Mouse (Mus musculus): ENCODE measurements at regions not wholly inside any gene's neighbourhood (a gene's known extent, or its start where the extent isn't known, plus 50 kb on each side); places are given as distances from the start of the nearest gene placed in this dataset.

GRCm38 (mm10) chr3:10697698-10698452, 362.4 kb upstream of the Gm38303 start:
- no peak overlapping the region for H3K9ac ChIP-seq
- WGBS = 82% methylated on average over 7 of the region's 7 CpGs
- H3K27ac ChIP-seq = no peak overlapping the region
- no peaks in the 10 kb centered on the region for H3K36me3 ChIP-seq
- no peaks in the 10 kb centered on the region for H3K27me3 ChIP-seq
- H3K4me2 ChIP-seq (replicated peaks) = no peak overlapping the region
- H3K9me3 ChIP-seq (replicated peaks) = no peaks in the 10 kb centered on the region
- ATAC-seq (ENCODE audit: low FRiP score) = no peak
- no peak overlapping the region for H3K4me3 ChIP-seq
- H3K4me1 ChIP-seq = no peaks in the 10 kb centered on the region

GRCm38 (mm10) chr3:10685501-10685951, 350.0 kb upstream of the Gm38303 start:
- no peaks in the 10 kb centered on the region for H3K36me3 ChIP-seq
- H3K4me2 ChIP-seq (replicated peaks) = no peak overlapping the region
- no peaks in the 10 kb centered on the region for H3K9me3 ChIP-seq (replicated peaks)
- H3K4me1 ChIP-seq = no peaks in the 10 kb centered on the region
- ATAC-seq (ENCODE audit: low FRiP score) = peak; percentile 50; the same call in 1 of the 2 replicates
- no peak overlapping the region for H3K4me3 ChIP-seq
- no peak overlapping the region for H3K9ac ChIP-seq
- H3K27ac ChIP-seq = no peak overlapping the region
- WGBS = 58% methylated on average over 4 of the region's 4 CpGs
- H3K27me3 ChIP-seq = no peaks in the 10 kb centered on the region

DNA sequence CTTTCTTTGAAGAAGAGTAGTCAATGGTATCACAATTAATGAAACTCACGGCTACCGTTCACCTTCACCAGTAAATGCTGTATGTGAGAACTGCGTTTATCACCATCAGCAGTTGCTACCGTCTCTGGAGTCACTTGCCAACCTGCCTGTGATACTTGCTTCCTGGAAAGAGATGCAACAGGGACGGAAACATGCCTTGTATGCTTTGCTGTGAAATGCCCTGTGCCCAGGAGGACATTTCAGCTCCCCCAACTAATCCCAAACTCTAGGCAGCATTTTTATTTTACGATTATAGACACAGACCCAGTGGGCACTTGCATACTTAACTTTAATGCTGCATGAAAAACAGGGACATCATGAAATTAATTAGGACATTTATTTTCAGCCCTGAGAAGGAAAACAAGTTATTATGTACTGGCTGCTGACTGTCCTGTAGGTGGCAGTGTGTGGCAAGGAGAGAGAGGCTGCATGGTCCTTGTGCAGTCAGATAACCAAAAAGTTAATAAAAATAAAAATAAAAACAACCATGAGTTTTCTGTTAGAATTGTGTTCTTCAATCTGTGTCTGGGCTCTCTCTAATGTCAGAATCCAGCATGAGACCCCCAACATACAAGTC, 349.5 kb upstream of the Gm38303 start:
- 65% methylated on average over 6 of the region's 6 CpGs for WGBS
- H3K27ac ChIP-seq = no peak overlapping the region
- 0 out of 2 replicates have a peak, but pooled peaks have one; percentile 63 for ATAC-seq (ENCODE audit: low FRiP score)
- H3K9ac ChIP-seq = no peak overlapping the region
- H3K9me3 ChIP-seq (replicated peaks) = no peaks in the 10 kb centered on the region
- no peak overlapping the region for H3K4me3 ChIP-seq
- H3K36me3 ChIP-seq = no peaks in the 10 kb centered on the region
- no peaks in the 10 kb centered on the region for H3K4me1 ChIP-seq
- H3K27me3 ChIP-seq = no peaks in the 10 kb centered on the region
- no peak overlapping the region for H3K4me2 ChIP-seq (replicated peaks)

DNA sequence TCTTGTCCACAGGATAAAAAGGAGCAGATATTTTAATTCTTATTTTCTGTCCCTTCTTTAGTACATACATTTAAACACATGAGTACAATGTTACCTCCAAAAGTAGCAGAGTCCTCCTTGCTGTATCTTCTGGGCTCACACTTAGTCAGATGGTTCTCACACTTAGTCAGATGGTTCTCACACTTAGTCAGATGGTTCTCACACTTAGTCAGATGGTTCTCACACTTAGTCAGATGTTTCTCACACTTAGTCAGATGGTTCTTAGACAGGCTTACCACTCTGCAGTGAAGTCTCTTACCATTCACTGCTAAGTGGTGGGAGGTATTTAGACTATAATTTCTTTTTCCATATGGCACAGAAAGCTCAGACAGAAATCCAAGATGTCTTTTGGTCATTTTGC, 346.5 kb upstream of the Gm38303 start:
- Histone ChIP-seq H3K27me3 (no peaks in the 10 kb centered on the region), H3K4me2 (replicated peaks) (no peak overlapping the region), H3K4me3 (no peak overlapping the region), H3K9ac (no peak overlapping the region), H3K36me3 (no peaks in the 10 kb centered on the region), H3K4me1 (no peaks in the 10 kb centered on the region), H3K9me3 (replicated peaks) (no peaks in the 10 kb centered on the region), H3K27ac (no peak overlapping the region)
- ATAC-seq (ENCODE audit: low FRiP score) = no peak

DNA sequence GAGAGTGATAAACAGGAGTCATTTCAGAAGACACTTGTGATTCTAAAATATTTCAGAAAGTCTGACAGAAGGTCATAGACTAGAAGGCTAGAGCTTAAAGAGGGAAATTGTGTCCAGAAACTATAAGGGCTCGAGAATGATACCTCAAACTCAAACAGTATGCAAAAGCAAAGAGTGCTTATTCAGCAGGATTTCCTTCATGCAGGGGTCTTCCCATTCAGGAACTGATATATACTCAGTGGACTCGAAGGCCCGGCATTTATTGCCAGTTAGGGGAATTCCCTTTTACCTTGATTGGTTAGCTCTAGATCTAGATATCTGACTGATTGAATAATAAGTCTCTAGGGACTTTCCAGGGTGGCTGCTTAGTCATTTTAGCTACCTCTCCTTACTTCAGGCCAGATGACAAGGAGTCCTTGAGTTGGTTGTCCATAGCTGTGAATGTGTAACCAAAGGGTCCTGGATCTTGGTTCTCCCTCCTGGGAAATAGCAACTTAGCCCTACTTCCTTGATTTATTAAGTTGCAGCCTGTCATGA, 312.6 kb upstream of the Gm38303 start:
- H3K27ac ChIP-seq = no peak overlapping the region
- H3K27me3 ChIP-seq = no peaks in the 10 kb centered on the region
- H3K9me3 ChIP-seq (replicated peaks) = no peaks in the 10 kb centered on the region
- H3K4me3 ChIP-seq = no peak overlapping the region
- WGBS = 83% methylated on average over 3 of the region's 3 CpGs
- ATAC-seq (ENCODE audit: low FRiP score) = no peak
- no peak overlapping the region for H3K4me2 ChIP-seq (replicated peaks)
- no peak overlapping the region for H3K9ac ChIP-seq
- H3K4me1 ChIP-seq = no peaks in the 10 kb centered on the region
- no peaks in the 10 kb centered on the region for H3K36me3 ChIP-seq
